Mouse (Mus musculus): ENCODE results near the gene Rabgap1. TPM values are rescaled to one million over a fixed set of nuclear protein-coding genes. Genes with fewer than 3 reads are reported as not detected.
A peak's percentile ranks its signal among the peaks of the same experiment; 100 is the strongest.
"Not testable (repeated sequence)": the region's sequence is repeated elsewhere in the genome, so short reads cannot be mapped to it uniquely, and the experiment has no call there.

Rabgap1 gene
- 10 to 100 TPM; 59.7 to 90.2 (median 74.4) TPM for total RNA-seq (2022)

GRCm38 (mm10) chr2:37442611-37443591 lies at the start of gene Rabgap1, which contains the start of the genes Zbtb26 and Zbtb6:
TSS of gene Rabgap1 (plus strand) at chr2:37443279.
TSS of gene Zbtb26 (minus strand) at chr2:37443135.
TSS of gene Zbtb6 (minus strand) at chr2:37443171.
- DNase-seq: peak; percentile 96

GRCm38 (mm10) chr2:37395539-37395938 lies 47.5 kb upstream of the Rabgap1 start:
- DNase-seq: no peak

GRCm38 (mm10) chr2:37421903-37422302 lies 21.2 kb upstream of the Rabgap1 start:
- DNase-seq: no peak

- peak; percentile 96 for DNase-seq
These were observed 20.5 kb upstream of the Rabgap1 start, which contains the start of gene Rc3h2 for GRCm38 (mm10) chr2:37422306-37423304. TSS of gene Rc3h2 (minus strand) at chr2:37422903.

- DNase-seq: no peak
These were observed 19.4 kb upstream of the Rabgap1 start for GRCm38 (mm10) chr2:37423671-37424070.

- peak; percentile 83 for DNase-seq
These were observed 12.2 kb upstream of the Rabgap1 start for GRCm38 (mm10) chr2:37430593-37431464.

GRCm38 (mm10) chr2:37431609-37432008 lies 11.5 kb upstream of the Rabgap1 start:
- DNase-seq: no peak

- DNase-seq: peak; percentile 90
These were observed 8.7 kb downstream of the Rabgap1 start for GRCm38 (mm10) chr2:37451667-37452375.

- no peak for DNase-seq
These were observed 9.3 kb downstream of the Rabgap1 start for GRCm38 (mm10) chr2:37452376-37452760.

GRCm38 (mm10) chr2:37460707-37461106 lies 17.6 kb downstream of the Rabgap1 start:
- no peak for DNase-seq

GRCm38 (mm10) chr2:37466266-37466665 lies 23.2 kb downstream of the Rabgap1 start:
- no peak for DNase-seq

- no peak for DNase-seq
These were observed 36.5 kb downstream of the Rabgap1 start for GRCm38 (mm10) chr2:37479559-37479958.

GRCm38 (mm10) chr2:37480039-37480438 lies 37.0 kb downstream of the Rabgap1 start:
- DNase-seq: no peak

- no peak for DNase-seq
These were observed 41.1 kb downstream of the Rabgap1 start for GRCm38 (mm10) chr2:37484165-37484564.

- no peak for DNase-seq
These were observed 42.3 kb downstream of the Rabgap1 start for GRCm38 (mm10) chr2:37485370-37485769.

- no peak for DNase-seq
These were observed 43.3 kb downstream of the Rabgap1 start for GRCm38 (mm10) chr2:37486408-37486807.

GRCm38 (mm10) chr2:37488956-37489355 lies 45.9 kb downstream of the Rabgap1 start:
- no peak for DNase-seq

- DNase-seq: no peak
These were observed 54.2 kb downstream of the Rabgap1 start for GRCm38 (mm10) chr2:37497321-37497720.

GRCm38 (mm10) chr2:37505856-37506255 lies 62.8 kb downstream of the Rabgap1 start:
- not testable (repeated sequence) for DNase-seq

GRCm38 (mm10) chr2:37511134-37511901 lies 68.2 kb downstream of the Rabgap1 start:
- no peak for DNase-seq
